Mouse (Mus musculus) C2C12 (cell line): ENCODE data around the gene Adora1. TPM values are rescaled to one million over a fixed set of nuclear protein-coding genes. Genes with fewer than 3 reads are reported as not detected.

Experiments
- H3K27me3 ChIP-seq: one replicate; pipeline ENCODE4 v1.6.1; 2011; ENCODE audit not compliant: control insufficient read depth, insufficient read depth, insufficient read length
- H3K36me3 ChIP-seq: one replicate; pipeline ENCODE4 v1.6.1; 2011; ENCODE audit not compliant: control insufficient read depth, insufficient read depth
- H3K4me3 ChIP-seq: one replicate; pipeline ENCODE4 v1.5.1; 2011; ENCODE audit warnings: mild to moderate bottlenecking, control low read depth; ENCODE audit not compliant: poor library complexity, insufficient read depth, severe bottlenecking
- H3K79me2 ChIP-seq: one replicate; pipeline ENCODE4 v1.6.1; 2011; ENCODE audit not compliant: control insufficient read depth, insufficient read depth
- H3K79me3 ChIP-seq: one replicate; pipeline ENCODE4 v1.6.1; 2011; ENCODE audit warnings: low read depth, control low read depth
- H3ac ChIP-seq: one replicate; pipeline ENCODE3; 2011; ENCODE audit warnings: low read depth; ENCODE audit not compliant: control insufficient read depth, insufficient read length
- CEBPB ChIP-seq: IDR thresholded peaks from one replicate; pipeline ENCODE4 v1.6.1; 2011; ENCODE audit warnings: low read depth, mild to moderate bottlenecking, control low read depth, moderate library complexity
- CTCF ChIP-seq: IDR thresholded peaks from one replicate; pipeline ENCODE4 v1.5.1; 2011; ENCODE audit not compliant: control insufficient read depth, insufficient read depth, insufficient read length
- FOSL1 ChIP-seq: IDR thresholded peaks from one replicate; pipeline ENCODE4 v1.8.0; 2011; ENCODE audit warnings: mild to moderate bottlenecking, low read length; ENCODE audit not compliant: poor library complexity, insufficient read depth, severe bottlenecking
- MAX ChIP-seq: IDR thresholded peaks from one replicate; pipeline ENCODE4 v1.6.1; 2011; ENCODE audit warnings: mild to moderate bottlenecking, control low read depth
- MYOD1 ChIP-seq: IDR thresholded peaks from one replicate; pipeline ENCODE4 v1.6.1; 2011; ENCODE audit warnings: low read depth; ENCODE audit not compliant: control insufficient read depth, insufficient read length
- MYOG ChIP-seq: IDR thresholded peaks from one replicate; pipeline ENCODE4 v1.6.1; 2011; ENCODE audit not compliant: control insufficient read depth, insufficient read length; ENCODE audit errors: extremely low read depth
- USF1 ChIP-seq: IDR thresholded peaks from one replicate; pipeline ENCODE4 v1.6.1; 2011; ENCODE audit warnings: low read depth, mild to moderate bottlenecking, control low read depth, moderate library complexity
- polyA plus RNA-seq: library from polyadenylated mRNA; unstranded; fragments of >200 nt; fragmentation: generic; extraction: Trizol; gene quantifications from one replicate; pipeline ENCODE4 v1.2.1, GENCODE M21; 2012; ENCODE audit warnings: missing spikeins

Adora1 gene
- polyA plus RNA-seq, 1 experiment: 0.05 TPM

- Histone ChIP-seq H3K27me3 (peaks cover 49% of the 10 kb centered on the region), H3K79me2 (no peaks in the 10 kb centered on the region), H3K4me3 (no peak overlapping the region), H3K36me3 (no peaks in the 10 kb centered on the region), H3ac (no peak overlapping the region), H3K79me3 (no peaks in the 10 kb centered on the region)
- TF ChIP-seq MYOG: no peak
Observed at GRCm38 (mm10) chr1:134233681-134234454, 1.4 kb downstream of the Adora1 start.

- no peak for TF ChIP-seq MAX
- TF ChIP-seq CTCF: no peak
- no peak for TF ChIP-seq CEBPB
- no peak for TF ChIP-seq MYOD1
- no peak for TF ChIP-seq FOSL1
- TF ChIP-seq USF1: no peak
- no peak for TF ChIP-seq MYOG
- peaks cover 53% of the 10 kb centered on the region for H3K27me3 ChIP-seq
- no peak overlapping the region for H3K4me3 ChIP-seq
Observed at GRCm38 (mm10) chr1:134232778-134233531, 2.3 kb downstream of the Adora1 start.

GRCm38 (mm10) chr1:134232326-134232725, 2.9 kb downstream of the Adora1 start:
- Histone ChIP-seq H3K27me3 (peaks cover 53% of the 10 kb centered on the region), H3K79me3 (no peaks in the 10 kb centered on the region)

More at GRCm38 (mm10) chr1:134232778-134233531, 2.3 kb downstream of the Adora1 start:
- no peaks in the 10 kb centered on the region for H3K79me3 ChIP-seq
- no peaks in the 10 kb centered on the region for H3K79me2 ChIP-seq
- no peaks in the 10 kb centered on the region for H3K36me3 ChIP-seq
- no peak overlapping the region for H3ac ChIP-seq

GRCm38 (mm10) chr1:134231681-134232080, 3.5 kb downstream of the Adora1 start:
- Histone ChIP-seq H3K79me3 (no peaks in the 10 kb centered on the region), H3K36me3 (no peaks in the 10 kb centered on the region), H3ac (no peak overlapping the region), H3K79me2 (no peaks in the 10 kb centered on the region), H3K4me3 (no peak overlapping the region), H3K27me3 (peaks cover 50% of the 10 kb centered on the region)
- TF ChIP-seq MYOD1 (no peak), CEBPB (no peak), CTCF (no peak), FOSL1 (no peak), USF1 (no peak), MAX (no peak), MYOG (no peak)

More at GRCm38 (mm10) chr1:134232326-134232725, 2.9 kb downstream of the Adora1 start:
- H3ac ChIP-seq: no peak overlapping the region
- no peaks in the 10 kb centered on the region for H3K36me3 ChIP-seq
- H3K4me3 ChIP-seq: no peak overlapping the region
- TF ChIP-seq FOSL1: no peak
- no peak for TF ChIP-seq CTCF
- TF ChIP-seq USF1: no peak
- no peak for TF ChIP-seq MYOG
- no peak for TF ChIP-seq CEBPB
- no peak for TF ChIP-seq MYOD1
- no peak for TF ChIP-seq MAX
- no peaks in the 10 kb centered on the region for H3K79me2 ChIP-seq

GRCm38 (mm10) chr1:134231270-134231669, 4.0 kb downstream of the Adora1 start:
- Histone ChIP-seq H3K4me3 (no peak overlapping the region), H3K79me3 (no peaks in the 10 kb centered on the region), H3K27me3 (peaks cover 49% of the 10 kb centered on the region), H3ac (no peak overlapping the region), H3K36me3 (no peaks in the 10 kb centered on the region), H3K79me2 (no peaks in the 10 kb centered on the region)
- no peak for TF ChIP-seq MYOG
- TF ChIP-seq USF1: no peak
- no peak for TF ChIP-seq CTCF
- no peak for TF ChIP-seq CEBPB
- TF ChIP-seq MAX: no peak
- no peak for TF ChIP-seq MYOD1
- no peak for TF ChIP-seq FOSL1

GRCm38 (mm10) chr1:134230638-134231228, 4.5 kb downstream of the Adora1 start:
- H3K79me2 ChIP-seq: no peaks in the 10 kb centered on the region
- H3K79me3 ChIP-seq: no peaks in the 10 kb centered on the region
- no peak overlapping the region for H3K4me3 ChIP-seq
- H3K36me3 ChIP-seq: no peaks in the 10 kb centered on the region
- H3ac ChIP-seq: no peak overlapping the region
- H3K27me3 ChIP-seq: peaks cover 44% of the 10 kb centered on the region
- TF ChIP-seq USF1: no peak
- no peak for TF ChIP-seq FOSL1
- no peak for TF ChIP-seq MYOG
- no peak for TF ChIP-seq MAX
- no peak for TF ChIP-seq CTCF
- no peak for TF ChIP-seq MYOD1
- TF ChIP-seq CEBPB: no peak
